Mouse (Mus musculus) thymus, postnatal 4 days (tissue): ENCODE measurements around the gene Cstad.

Source experiments
- DNase-seq: peaks from one replicate; pipeline ENCODE4 v3.0.0; 2021

Gene Cstad

DNA sequence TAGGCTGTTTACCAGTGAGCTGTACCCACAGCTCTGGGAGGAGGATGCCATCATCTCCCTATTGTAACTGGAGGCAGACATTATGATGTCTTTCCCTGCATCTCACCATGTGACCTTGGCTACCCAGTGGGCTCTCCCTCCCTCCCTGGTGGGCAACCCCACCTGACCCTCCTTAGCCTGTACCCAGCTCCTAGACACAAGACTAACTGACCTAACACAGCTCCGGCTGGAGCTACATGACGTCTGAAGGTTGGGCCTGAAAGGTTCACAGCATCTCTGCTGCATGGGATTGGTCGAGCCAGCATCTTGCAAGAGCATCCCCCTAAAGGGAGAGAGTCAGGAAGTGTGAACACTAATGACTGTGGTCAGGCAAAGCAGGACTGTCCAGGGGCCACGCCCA, 35.0 kb downstream of the Cstad start:
- DNase-seq, result no peak

DNA sequence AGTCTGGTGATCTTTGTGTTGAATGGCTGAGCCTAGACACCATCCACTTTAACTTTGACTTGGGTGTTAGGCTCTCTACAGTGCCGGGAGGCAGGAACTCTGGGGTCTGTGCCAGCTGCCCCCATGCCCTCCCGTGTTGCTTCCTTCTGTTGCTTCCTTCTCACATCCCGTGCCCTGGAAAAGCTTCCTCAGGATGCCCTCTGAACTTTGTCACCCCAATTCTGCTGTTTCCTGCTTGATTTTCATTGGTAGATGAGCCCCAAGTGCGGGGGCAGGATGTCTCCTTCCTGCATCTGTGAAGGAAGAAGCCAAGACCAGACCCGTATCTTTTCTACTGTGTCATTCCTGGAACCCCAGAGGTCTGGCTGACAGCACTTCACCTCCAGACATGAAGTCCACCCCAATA, 41.4 kb downstream of the Cstad start:
- DNase-seq, result peak; percentile 61

DNA sequence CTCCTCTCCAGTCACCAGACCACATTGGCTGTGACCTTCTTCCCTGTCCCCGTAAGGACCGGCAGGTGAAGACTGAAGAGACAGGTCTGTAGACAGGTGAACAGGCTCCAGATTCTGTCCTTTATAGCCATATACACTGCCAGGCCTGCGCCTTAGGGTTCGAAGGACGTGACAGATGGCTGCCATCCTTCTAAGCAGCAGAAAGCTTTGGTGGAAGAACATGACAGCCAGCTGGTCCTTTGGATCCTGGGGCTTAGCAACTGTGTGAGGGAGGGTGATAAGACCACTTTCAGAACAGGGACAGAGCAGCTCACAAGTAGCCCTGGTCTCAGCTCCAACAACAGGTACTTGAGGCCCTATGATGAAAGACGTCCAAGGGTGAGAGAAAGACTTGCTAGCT, 43.2 kb downstream of the Cstad start:
- DNase-seq, result no peak

DNA sequence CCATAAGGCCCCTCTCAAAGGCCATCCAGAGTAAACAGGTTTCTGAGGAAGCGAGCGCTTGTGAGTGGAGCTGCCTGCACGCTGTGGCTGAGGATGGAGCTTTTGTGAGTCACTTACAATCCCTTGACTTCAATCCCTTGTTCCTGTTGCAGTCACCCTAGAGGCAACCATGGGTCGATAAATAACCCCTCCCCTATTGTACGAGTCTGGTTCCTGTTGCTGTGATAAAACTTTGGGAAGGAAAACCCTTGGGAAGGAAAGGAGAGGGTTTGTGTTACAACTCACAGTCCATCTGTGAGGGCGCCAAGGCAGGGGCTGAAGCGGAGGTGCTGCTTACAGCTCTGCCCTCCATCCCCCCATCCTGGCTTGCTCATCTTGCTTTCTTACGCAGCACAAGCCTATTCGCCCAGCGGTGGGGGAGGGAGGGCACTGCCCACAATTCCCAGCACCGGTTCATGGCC, 45.2 kb downstream of the Cstad start:
- DNase-seq, result no peak

DNA sequence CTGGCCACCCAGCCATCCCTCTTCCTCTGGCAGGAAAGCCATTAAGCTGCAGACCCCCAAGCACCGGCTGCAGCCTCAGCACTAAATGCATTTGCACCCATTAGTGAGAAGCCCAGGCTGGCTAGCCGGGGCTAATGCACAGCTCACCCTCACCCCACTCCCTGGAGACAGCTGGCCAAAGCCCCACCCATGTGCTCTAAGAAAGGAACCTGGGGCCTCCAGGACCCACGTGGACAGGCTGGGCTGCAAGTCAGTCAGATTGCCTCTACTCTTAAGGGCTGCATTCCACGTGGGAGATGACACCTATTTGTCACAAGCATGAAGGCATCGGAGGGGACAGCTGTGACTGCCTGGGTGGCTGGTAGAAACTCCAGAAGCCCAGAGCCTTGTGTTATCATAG, 48.0 kb downstream of the Cstad start:
- DNase-seq, result no peak

DNA sequence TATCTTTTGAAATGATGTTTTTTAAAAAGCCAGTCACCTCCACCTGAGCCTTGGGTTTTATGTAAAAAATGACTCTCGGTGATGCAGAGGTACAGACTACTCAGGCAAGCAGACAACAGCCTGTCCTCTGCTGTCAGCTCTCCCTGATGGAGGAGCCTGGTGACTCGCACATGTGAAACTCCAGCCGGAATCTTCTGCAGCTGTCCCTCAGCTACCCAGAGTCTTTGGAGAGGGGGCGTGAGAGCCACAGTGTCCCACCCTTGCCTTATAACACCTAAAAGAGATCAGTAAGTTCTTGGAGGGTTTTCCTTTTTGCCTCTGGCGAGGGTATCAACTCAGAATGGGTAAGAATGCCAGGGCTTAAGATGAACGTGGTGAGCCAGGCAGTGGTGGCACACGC, 48.6 kb downstream of the Cstad start:
- DNase-seq, result no peak

DNA sequence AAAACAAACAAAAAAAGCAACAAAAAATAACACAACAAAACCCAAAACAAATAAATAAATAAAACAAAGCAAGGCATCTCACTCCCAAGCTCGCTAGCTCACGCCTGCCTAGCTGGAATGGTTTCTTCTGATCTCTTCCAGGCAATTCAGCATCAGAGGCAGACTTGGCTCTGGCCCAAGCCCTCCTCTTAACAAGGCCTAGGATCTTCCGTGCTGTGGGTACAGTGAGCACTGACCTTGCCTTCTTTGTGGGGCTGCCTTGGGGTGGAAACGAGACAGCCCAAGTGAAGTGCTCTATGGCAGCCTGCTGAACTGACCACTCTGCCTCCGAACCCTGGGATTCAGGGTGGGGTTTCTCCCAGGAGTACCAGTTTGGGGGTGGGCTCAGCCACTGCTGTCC, 52.0 kb downstream of the Cstad start:
- no peak for DNase-seq

DNA sequence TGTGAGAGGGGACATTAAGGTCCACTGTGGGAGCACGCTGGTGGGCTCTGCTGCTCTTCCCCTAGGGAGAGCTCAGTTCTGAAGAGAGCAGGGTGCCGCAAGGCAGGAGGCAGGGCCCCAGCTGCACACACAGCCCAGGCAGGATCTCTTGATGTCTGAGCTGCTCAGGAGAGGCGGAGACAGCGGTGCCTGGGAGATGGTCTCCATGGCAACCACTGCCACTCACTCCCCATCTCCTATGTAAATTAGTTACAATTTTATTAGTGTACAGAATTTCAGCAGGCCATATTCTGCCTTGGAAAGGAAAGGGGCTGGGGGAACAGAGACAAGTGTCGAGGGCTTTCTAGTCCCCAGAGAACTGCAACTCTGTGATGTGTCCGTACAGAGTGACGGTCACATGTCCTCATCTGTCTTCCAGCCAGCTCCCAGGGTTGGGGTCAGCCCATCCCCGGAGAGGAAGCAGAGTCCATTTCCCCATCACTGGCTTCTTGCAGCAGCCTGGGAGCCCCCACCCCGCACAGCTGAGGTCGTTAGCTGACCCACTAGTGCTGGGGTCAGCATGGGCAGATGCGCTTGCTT, 52.6 kb downstream of the Cstad start:
- peak; percentile 79 for DNase-seq

DNA sequence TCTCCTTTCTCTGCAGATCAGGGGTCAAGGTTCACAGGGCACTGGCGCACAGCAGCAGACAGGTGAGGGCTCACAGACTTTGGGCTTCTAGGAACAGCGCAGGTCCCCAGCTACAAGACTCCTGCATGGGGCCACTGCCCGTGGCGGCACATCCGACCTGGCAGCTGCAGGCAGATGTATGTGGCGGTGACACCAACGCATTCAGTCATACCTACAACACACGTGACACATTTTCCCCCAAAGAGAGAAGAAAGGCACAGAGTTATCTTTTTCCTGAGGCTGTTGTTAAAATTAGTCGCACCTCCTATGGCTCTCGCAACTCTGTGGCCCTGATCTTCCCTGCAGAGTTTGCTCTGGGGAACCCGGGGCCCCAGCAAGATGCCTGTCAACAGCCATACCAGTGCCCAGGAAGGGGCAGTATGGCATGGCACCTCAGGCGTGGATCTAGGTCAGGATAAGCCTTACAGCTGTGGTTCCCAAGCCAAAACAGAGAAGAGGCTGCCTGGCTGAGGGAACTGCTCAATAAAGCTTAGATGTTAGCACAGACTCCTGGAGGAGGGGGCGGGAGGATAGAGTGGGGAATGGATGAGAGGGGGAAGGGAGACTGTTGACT, 53.1 kb downstream of the Cstad start:
- DNase-seq, result peak; percentile 58

DNA sequence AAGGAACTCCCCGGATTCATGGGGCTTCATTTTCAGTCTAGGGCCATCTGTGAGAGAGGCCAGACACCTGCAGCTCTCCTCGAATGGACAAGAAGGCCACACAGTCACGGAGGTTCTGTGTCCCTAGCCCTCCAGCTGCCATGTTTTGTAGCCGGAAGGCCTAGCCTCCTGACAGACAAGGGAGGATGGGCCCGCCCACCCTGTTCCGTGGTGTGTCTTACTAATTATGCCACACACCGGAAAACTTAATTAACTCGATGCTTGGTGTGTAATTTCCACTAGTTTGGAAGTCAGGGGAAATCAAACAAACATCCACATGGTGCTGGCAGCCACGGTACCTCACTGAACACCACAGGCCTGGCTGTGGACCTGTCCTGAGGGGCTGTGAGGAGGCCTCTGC, 55.4 kb downstream of the Cstad start:
- DNase-seq, result no peak

DNA sequence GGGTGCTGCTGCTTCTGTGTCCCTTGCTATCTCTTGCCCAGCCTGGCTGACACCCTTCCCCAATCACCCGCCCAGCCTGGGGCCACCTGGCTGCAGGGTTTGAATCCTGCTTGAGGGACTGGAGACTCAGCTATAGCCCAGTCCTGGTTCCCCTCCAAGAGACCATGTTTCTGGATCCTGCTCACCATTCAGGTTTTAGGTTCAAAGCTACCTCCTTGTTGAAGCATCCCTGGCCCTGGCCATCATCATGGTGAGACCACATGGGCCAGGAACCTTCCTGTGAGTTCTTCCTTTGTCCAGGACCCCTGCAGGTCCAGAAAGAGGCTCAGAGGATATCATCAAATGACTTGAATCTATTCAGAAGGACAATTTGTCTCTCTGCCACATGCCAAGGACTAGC, 57.0 kb downstream of the Cstad start:
- DNase-seq, result no peak

DNA sequence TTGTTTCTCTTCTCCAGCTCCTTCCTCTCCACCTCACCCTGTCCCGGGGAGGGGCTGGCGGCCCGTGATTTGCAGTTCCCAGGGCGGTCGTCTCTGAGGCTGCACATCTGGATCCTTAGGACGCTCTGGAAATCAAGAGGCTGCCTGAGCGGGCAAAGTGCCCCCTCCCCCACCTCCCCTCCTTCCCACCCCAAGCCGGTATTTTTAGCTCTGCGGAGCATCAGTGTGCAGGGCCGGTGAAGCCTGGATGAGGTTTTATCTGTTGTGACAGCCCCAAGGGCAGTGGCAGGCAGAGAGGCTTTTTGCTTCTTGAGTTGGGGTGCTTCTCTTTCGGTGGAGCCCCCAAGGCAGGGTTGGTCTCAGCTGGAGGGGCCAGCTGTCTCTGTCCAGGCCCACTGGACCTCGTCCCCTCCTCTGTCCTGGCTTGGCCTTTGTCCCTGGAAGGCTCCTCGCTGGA, 57.8 kb downstream of the Cstad start:
- no peak for DNase-seq

DNA sequence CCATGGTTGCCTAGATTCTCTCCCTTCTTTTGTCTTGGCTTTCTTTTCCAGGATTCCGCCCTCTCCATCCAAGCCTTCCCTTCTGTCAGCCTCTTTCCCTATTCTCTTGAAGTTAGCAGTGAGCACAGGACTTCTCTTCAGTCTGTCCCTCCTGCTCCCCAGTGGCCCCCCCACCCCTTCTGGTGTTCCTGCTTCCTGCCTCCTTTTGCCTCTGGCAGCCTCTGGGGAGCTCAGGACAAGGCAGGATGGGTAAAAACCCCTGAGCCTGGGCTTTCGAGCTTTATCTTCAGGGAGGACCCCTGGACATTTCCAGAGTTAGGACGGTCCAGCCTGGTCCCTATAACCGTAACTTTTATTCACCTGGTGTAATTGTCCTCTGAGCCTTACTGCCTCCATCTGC, 58.2 kb downstream of the Cstad start:
- DNase-seq, result no peak

DNA sequence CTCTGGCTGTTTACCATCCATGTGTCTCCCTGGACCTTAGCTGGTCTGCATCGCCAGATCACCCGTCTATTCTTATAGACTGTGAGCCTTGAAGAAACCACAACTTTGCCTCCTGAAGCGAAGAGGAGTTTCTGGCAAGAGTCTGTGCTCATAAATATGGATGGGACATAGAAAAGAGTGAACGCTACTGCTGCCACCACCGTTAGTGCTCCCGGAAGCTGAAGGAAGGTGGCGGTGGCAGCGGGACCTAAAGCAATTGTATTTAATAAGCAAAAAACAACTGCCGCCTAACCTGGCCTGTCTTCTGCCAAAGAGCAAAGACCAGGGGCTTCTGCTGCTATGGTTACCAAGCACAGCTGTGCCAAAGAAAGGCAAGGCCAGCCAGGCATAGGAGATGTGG, 59.3 kb downstream of the Cstad start:
- no peak for DNase-seq

DNA sequence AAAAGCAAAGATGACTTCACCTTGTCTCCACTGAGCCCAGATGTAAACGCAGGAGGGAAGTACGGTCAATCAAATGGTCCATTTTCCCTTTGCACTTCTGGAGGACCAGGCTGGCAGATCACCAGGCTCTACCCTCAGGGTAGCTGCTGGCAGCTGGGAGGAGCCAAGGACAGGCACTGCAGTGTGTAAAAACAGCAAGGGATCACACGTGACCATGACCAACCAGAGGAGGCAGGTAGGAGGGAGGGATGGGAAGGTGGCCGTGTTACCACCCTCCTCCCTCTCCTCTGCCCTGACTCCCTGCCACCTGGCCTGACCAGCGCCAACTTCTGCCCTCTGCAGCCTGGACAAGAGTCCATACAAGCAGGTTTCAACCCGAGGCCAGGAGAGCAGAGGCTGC, 59.7 kb downstream of the Cstad start:
- DNase-seq, result no peak

DNA sequence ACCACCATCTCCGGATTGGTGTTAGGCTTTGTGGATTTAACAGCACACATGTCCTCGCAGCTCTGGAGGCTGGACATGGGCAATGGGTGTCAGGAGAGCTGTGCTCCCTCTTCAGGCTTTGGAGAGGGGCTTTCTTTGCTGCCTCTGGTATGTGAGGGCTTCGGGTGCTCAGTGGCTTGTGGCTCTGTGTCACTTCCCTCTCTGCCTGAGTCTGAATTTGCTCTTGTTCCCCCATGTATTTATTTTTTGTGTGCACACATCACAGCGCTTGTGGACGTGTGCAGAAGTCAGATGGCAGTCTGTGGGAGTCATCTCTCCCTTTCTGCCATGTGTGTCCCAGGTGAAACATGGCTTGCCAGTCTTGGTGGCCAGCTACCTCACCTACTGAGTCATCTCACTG, 60.9 kb downstream of the Cstad start:
- DNase-seq, result no peak

DNA sequence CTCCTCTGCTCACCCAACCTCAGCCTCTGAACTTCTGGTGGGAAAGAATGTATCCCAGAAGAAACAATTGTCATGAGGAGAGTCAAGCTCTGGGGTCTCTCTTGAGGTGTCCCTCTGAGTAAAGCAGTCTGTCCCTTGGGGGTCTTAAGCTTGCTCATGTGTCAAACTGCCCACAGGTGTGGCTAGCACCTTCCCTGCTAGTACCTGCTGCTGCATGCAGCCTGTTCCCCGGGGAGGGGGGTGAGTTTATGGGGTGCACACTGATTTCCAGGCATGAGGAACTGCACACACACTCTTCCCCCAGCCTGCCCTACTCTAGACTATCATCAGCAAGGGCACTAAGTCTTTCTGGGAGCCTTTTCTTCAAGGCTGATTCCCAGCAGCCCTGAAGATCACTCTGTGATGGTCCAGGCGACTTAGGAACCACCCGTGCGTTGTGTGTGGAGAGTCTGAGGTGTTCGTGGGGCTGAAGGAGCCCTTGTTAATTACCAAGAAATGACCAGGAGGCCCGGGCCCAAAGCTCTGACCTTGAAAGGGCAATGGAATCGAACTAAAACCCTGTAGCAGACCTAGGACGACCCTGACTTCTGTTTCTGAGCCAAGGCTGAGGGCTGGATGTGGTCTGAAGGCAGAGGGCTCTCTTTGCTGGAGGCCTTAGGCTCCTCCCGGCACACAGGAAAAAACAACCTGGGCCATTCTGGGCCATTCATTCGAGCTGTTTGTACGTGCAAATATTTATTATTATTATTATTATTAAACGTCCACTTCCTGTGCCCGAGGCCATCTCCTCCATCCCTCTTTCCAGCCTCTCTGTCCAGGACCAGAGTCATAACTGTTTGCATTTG, 62.1 kb downstream of the Cstad start:
- DNase-seq, result no peak

DNA sequence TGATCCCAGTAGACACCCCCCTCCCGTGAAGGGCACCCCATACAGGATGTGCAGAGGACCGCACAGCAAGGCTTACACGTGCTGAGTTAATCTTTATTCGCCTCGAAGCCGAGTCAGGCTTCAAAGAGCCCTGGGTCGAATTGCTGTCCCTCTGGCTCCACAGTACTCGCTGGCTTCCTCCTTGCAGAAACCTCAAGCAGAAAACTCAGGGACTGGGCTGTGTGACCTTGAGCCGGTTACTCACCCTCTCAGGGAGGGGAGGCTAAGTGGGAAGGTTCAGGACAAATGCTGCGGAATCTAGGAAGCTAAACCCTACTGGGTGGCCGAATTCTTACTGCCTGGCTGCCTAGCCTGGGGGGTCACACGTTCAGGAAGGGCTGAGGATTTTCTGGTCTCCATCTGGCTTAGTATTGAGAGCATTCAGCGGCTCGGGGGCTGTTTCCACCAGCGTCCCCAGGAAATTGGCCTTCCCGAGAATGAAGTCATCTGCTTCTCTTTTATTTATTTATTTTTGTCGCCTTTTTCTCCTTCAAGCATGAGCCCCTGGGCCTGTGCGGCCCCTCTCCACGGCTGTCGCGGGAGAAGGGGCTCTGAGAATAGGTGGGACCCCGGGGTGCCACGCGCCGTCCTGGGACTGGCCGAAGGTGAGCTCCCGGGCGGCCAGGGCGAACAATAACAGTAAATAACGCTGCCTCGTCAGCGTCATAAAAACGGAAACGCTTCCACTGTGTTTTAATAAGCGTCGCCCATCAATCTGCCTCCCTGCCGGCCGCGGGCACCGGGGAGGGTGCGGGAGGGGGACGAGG, 63.0 kb downstream of the Cstad start:
- DNase-seq, result peak; percentile 66

DNA sequence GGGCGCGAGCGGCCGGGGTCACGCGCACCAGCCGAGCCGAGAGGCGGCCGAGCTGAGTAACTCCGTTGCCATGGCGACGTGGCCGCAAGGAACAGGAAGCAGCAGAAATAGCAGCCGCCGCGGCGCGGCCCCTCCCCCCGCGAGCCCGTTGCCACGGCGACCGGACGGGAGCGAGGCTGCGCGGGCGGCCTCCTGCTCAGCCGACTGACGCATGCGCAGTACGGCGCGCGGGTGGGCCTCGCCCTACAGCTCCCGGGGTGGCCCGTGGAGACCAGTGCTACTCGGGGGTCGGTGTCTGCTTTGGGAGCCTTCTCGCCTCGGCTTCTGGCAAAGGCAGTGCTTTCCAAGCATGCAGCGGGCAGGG, 63.6 kb downstream of the Cstad start:
- DNase-seq, result peak; percentile 100
